Mouse (Mus musculus) skeletal muscle tissue, postnatal 0 days (tissue): ENCODE results near the gene Grn. TPM values are rescaled to one million over a fixed set of nuclear protein-coding genes. Genes with fewer than 3 reads are reported as not detected.

ENCODE experiments used
- microRNA-seq, 2 experiments: library from miRNA; unstranded; fragments of <30 nt; microRNA quantifications; one replicate each; pipeline ENCODE4; 2016
- polyA plus RNA-seq: library from polyadenylated mRNA; unstranded; fragments of >200 nt; fragmentation: Nextera tagmentation; extraction: Ambion mirVana; gene quantifications from 2 replicates; pipeline ENCODE4 v1.2.1, GENCODE M21; 2015

The Grn gene
- polyA plus RNA-seq = 149 and 170 TPM in 2 replicates

GRCm38 (mm10) chr11:102430121-102431017 is at the start of gene Grn:
Grn (plus strand) TSS chr11:102430315.

GRCm38 (mm10) chr11:102393238-102393634 is 36.9 kb upstream of the Grn start, which contains the start of gene Rundc3a:
Rundc3a (plus strand) TSS chr11:102393403.

DNA sequence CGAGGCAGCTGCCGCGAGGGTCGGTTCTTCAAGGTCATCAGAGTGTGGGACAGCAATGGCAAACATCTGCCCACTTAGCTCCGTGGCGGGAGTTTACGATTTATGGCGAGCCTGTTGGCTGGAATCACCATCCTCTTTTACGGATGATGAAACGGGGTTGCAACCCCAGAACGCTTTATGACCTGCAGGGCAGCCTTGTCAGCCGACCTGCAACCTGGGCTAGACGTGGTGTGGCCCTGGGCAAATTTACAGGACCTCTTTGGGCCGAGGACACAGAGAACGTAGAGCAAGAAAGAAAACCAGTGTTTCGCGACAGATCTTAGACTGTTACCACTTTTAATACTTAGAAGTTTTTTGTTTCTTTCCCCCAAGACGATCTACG is 22.3 kb upstream of the Grn start, which contains the start of gene Slc25a39:
Gene Slc25a39, minus strand, starts transcription at position 113 of the 382 bp plus-strand sequence.

GRCm38 (mm10) chr11:102447497-102447896 is 17.4 kb downstream of the Grn start, which contains the start of gene Fam171a2:
Fam171a2 (minus strand) TSS chr11:102447682.

DNA sequence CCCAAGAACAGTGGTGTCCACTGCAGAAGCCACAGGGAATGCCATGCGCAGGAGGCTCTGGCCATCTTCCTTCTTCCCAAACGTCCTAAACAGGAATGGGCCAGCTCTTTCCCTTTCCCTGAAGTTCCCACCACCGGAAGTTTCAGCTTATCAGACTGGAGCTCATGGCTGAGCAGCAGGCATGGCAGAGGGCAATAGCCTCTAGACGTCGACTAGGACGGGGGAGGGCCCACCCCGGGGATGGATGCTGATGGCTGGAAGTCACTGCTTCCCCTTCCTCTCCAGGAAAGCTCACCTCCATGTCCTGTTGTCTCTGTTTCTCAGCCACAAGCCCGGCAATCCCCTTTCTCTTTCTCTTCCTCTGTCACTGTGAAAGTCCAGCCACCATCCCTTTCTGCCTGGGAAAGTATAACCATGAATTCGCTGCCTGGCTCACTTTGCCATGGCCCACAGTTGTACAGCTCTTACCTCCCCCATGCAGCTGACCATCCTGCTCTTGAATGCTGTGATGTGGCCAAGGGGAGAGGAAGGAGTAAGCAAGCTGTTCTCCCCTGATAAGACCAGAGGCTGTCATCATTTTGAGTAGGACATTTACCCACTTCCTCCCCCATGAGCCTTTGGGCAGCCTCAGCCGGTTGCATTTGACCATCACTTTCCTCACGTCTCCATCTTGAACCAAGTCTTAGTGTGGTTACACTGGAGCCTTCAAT is 39.7 kb downstream of the Grn start, which contains the start of gene Itga2b:
Gene Itga2b, minus strand, starts transcription at position 475 of the 710 bp plus-strand sequence.

Small RNA genes within 50 kb of the gene (microRNA-seq; reads per million reads assigned to microRNA genes)
- 0 to 0.10 reads per million in 2 experiments for gene Mir6930

Other genes with a start within 250 kb of the Grn start
- gene Lsm12, start 245.0 kb upstream of the Grn start, polyA plus RNA-seq = 91.9 and 96.3 TPM in 2 replicates
- gene G6pc3, start 240.7 kb upstream of the Grn start, polyA plus RNA-seq = 13.2 and 16.3 TPM in 2 replicates
- gene Hdac5, start 200.1 kb upstream of the Grn start, polyA plus RNA-seq = 51.9 and 58.9 TPM in 2 replicates
- gene BC030867, start 181.4 kb upstream of the Grn start, polyA plus RNA-seq = 1.8 and 2.6 TPM in 2 replicates
- gene Asb16, start 161.6 kb upstream of the Grn start, polyA plus RNA-seq = 1.6 and 2.5 TPM in 2 replicates
- 26.3 and 27.0 TPM in 2 replicates for gene Tmub2, start 145.4 kb upstream of the Grn start, polyA plus RNA-seq
- gene Atxn7l3, start 133.7 kb upstream of the Grn start, polyA plus RNA-seq = 5.4 and 6.3 TPM in 2 replicates
- 40.6 and 45.3 TPM in 2 replicates for gene Ubtf, start 110.6 kb upstream of the Grn start, polyA plus RNA-seq
- gene Slc4a1, start 64.1 kb upstream of the Grn start, polyA plus RNA-seq = 1.1 TPM in 2 replicates
- gene Rundc3a, start 36.9 kb upstream of the Grn start, polyA plus RNA-seq = 1.3 TPM in 2 replicates
- gene Slc25a39, start 22.4 kb upstream of the Grn start, polyA plus RNA-seq = 102 and 117 TPM in 2 replicates
- 4.9 and 7.7 TPM in 2 replicates for gene Fam171a2, start 17.4 kb downstream of the Grn start, polyA plus RNA-seq
- gene Itga2b, start 39.8 kb downstream of the Grn start, polyA plus RNA-seq = 7.5 and 8.0 TPM in 2 replicates
- 28.1 and 28.8 TPM in 2 replicates for gene Gpatch8, start 126.1 kb downstream of the Grn start, polyA plus RNA-seq
- 5.1 and 7.4 TPM in 2 replicates for gene Gm11627, start 149.1 kb downstream of the Grn start, polyA plus RNA-seq
- gene Fzd2, start 174.1 kb downstream of the Grn start, polyA plus RNA-seq = 10.1 and 12.3 TPM in 2 replicates
- gene Meioc, start 233.4 kb downstream of the Grn start, polyA plus RNA-seq = 0.28 and 0.71 TPM in 2 replicates